Mouse (Mus musculus): ENCODE results near the gene Uaca. TPM values are rescaled to one million over a fixed set of nuclear protein-coding genes. Genes with fewer than 3 reads are reported as not detected.

Uaca gene
- total RNA-seq, 2 experiments from 2014 or later = 6.6 to 8.6 TPM

DNA sequence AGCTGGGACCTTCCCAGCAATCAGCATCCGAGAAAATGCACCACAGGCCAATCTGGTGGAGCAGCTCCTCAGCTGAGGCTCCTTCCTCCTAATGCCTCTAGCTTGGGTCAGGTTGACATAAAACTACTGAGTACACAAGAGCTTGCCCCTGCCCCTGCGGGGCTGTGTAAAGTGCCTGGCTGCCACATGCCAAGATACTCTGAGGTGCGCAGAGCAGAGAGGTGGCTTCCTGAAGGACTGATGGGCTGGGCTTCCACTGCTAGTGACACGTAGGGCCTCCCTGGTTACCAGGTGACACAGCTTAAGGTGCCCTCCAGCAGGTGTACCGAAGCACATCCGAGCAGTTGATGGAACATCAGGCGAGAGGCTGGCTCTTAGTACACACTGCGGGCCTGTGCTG, 37.9 kb downstream of the Uaca start:
- DNase-seq (ENCODE audit: extremely low spot score in 1 of 2, low spot score in 1 of 2) = no peak

DNA sequence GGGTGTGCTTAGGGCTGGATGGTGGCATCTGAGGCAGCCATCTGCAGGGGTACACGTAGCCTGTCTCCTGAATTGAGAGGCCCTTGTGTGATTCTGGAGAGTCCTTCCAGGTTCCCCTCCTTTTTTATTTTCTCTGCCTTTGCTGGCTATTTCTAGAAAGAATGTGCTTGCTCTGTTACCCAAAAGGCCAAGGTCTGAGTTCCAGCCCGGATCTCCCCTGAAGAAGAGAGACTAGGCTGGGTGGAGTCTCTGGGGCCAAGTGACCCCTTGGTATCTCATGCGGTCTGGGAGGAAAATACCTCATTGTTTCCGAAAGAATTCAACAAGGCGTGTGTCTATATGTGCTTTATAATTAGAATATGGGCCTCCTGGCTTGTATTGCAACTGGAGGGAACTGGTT, 41.8 kb downstream of the Uaca start:
- DNase-seq (ENCODE audit: extremely low spot score in 1 of 2, low spot score in 1 of 2) = no peak

DNA sequence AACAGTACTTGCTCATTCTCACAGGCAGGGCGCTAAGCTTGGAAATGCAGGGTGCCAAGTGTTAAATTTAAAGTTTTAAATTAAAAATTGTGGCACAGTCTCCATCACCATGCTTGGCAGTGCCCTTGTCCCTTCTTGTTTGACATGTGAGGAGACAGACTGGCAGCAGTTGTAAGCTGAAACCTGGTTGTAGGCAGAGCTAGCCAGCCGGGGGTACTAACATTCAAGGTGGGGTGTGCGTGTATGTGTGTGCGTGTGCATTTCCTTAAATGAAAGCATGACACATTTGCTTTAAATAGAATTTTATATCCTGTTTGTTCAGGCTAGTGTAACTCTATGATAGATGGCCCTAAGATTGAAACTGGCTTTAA, 42.7 kb downstream of the Uaca start:
- no peak for DNase-seq (ENCODE audit: extremely low spot score in 1 of 2, low spot score in 1 of 2)

DNA sequence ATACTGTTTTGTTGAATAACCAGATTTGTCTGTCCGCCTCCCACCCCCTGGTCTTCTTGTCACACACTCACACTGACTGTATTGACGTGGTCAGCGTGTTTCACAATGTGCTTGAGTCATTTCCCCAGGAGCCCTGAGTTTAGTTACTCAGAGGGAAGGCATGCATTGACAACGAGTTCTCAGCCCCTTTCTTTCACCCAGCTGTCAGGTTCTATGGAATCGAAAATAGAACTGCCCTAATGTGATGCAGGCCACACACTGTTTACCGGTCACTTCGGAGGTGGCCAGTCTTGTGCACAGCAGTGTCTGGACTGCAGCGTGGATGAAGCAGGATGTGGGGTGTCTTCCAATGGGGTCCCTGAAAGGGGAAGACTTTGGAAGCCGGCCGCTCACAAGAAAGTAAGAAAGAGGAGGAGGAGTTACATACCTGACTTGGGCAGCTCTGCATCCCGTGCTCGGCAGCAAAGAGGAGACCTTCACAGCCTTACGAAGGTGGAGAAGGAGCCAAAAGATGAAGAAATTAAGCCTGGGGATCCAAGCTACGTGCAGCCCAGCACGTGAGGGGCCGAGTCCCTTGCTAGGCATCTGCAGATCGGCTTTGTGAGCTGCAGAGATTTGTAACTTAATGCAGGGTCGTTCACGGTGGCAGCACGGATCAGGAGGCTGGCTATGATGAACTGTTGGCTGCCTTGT, 43.3 kb downstream of the Uaca start:
- no peak for DNase-seq (ENCODE audit: extremely low spot score in 1 of 2, low spot score in 1 of 2)

DNA sequence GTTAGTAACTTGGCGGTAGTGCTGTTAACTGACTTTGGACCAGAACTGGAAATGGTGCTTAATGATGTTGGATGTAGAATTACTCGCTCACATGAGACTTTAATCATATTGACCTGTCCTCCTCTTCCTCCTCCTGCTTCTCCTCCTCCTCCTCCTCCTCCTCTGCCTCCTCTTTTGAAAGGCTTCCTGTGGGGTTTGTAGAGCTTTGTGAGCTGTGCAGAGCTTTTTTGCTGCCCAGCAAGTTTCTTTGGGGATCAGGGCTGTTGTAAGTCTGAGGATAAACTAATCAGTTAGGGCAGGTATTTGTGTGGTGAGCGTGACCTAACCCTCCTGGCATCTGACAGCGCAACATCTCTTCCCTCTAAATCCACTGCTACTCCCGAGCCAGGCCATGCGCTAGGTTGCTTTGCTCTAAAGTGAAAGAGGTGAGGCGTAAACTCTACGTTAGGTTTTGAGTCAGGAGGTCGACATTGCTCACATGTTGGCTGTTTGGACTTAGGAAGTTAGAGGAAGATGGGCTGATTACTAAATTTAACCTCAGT, 44.1 kb downstream of the Uaca start:
- no peak for DNase-seq (ENCODE audit: extremely low spot score in 1 of 2, low spot score in 1 of 2)

DNA sequence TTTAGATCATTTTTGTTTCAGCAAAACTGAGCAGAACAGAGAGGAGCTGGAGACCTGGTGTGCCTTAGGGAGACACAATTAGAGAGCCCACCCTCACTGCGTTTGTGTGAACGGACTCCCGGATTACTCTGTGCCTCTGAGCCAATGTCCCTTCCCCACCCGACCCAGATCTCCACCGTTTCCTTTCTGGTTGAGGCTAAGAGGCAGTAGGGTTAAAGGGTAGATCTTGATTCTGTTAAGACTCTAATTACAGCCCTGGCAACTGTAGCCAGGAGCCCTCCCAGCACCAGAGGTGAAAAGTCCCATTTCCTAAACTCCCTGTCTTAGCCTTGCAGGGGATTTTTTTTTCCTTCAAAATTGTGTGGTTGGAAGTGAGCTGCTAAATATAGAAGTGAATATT, 47.1 kb downstream of the Uaca start:
- no peak for DNase-seq (ENCODE audit: extremely low spot score in 1 of 2, low spot score in 1 of 2)

DNA sequence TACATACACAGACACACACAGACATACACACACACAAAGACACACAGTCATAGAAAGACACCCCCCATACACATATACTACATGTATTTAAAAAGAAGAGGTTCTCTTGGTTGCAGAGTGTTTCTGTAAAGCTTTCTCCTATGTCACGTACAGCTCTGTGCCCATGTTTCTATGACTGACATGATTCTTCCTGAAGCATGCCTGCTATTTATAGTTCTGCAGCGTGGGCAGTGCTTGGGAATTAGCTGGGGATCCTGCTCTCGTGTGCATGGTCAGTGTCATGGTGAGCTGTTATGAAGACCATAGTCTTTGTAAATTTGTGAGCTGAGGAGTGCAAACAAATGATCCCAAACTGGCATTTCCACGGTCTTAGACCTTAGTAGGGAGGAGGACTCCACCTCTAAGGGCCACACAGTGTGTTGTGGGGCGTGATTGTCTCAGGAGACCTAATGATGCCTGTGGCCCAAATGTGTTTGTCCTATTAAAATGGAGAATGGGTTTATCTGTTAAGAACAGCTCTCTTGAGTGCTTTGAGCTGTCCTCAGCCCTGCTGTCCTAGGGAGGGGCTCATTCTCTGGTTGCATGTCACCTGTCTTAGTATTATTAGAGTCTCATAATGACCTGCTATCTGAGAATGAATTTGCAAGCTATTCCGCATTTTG, 49.2 kb downstream of the Uaca start:
- DNase-seq (ENCODE audit: extremely low spot score in 1 of 2, low spot score in 1 of 2) = no peak

DNA sequence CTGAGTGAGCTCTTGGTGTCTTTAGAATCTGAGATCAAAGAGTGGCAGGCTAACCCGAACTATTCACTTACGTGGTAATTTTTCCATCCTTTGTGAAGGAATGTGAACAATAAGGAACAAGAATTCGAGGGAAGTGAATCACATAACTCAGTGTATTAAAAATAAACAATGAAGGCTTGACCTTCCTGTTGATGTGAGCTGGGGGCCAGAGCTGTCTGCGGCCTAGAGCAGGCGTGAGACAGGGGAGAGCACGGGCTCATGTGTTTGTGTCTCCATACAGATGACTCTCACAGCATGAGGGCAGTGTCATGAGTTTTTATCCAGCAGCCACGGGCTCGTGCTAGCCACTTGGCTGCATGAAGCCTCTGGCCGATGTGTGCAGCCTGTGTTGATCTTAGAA, 54.4 kb downstream of the Uaca start:
- no peak for DNase-seq (ENCODE audit: extremely low spot score in 1 of 2, low spot score in 1 of 2)

DNA sequence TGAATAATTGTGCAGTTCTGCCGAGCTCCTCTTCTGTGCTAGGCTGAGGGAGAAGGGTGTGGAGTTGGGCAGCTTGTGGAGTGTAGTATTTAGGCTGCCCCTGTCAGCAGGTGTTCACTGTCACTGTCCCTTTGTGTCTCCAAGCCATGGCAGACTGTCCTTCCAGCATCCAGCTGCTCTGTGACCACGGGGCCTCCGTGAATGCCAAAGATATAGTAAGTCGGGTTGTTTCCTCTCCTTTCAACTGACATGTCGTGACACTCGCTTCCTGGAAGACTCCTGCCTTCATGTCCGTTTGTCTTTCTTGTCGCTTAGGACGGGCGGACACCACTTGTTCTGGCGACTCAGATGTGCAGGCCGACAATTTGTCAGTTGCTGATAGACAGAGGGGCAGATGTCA, 55.6 kb downstream of the Uaca start:
- no peak for DNase-seq (ENCODE audit: extremely low spot score in 1 of 2, low spot score in 1 of 2)

DNA sequence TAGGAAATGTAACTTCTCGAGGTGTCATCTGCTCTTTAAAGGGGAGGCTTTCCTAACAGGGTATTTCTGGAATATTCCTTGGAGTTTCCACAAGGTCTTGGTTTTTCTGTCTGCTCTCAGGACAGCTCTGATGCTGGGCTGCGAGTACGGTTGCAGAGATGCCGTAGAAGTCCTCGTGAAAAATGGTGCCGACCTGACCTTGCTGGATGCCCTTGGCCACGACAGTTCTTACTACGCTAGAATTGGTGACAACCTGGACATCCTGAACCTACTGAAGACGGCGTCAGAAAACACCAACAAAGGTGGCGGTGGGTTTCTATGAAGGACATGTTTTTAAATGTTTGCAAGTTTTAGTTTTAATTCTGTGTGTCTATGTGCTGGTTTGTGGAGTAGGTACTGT, 59.9 kb downstream of the Uaca start:
- no peak for DNase-seq (ENCODE audit: extremely low spot score in 1 of 2, low spot score in 1 of 2)

DNA sequence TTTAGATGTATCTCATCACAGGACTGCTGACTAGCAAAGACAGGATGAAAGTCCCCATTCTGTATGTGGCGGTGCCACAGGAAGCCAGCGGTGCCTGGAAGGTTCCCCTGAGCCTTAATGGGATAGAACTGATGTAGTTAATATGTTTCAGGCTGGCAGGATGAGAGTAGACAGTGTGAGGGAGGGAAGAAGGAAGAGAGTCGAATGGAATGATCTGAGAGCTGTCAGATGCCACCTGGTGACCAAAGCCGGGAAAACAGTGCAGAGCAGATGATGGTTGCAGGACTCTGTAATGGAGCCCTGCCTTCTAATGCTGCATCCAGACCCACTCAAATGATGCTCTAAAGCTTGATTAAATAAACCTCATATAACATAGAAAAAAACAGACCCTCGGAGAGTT, 63.5 kb downstream of the Uaca start:
- DNase-seq (ENCODE audit: extremely low spot score in 1 of 2, low spot score in 1 of 2) = peak; percentile 51 to 75

DNA sequence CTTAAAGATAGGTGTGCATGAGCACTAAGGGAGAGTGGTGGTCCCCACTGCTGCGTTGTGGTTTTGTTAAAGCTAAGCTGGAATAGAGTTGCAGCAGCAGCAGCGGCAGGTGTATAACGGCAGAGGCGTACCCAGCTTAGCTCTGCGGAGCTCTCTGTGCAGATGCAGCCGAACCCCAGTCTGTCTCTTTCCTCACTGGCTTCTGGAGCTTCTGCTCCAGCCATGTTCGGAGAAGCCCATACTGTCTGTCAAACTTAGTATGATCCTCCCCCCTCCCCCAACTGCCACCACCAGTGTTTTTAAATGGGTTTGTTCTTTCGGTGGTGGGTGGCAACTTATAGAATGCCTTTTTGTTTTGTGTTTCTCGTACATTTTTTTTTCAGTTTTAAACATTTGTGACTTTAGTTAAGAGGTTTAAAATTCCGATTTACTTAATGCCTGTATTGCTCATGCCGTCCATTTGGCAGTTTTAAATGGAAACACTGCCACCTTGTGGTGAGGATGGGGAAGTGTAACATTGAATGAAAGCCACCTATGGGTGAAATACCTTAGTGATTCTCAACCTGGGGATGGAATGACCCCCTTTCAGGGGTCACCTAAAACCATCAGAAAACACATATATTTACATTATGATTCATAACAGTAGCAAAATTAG, 64.1 kb downstream of the Uaca start:
- DNase-seq (ENCODE audit: extremely low spot score in 1 of 2, low spot score in 1 of 2) = no peak

DNA sequence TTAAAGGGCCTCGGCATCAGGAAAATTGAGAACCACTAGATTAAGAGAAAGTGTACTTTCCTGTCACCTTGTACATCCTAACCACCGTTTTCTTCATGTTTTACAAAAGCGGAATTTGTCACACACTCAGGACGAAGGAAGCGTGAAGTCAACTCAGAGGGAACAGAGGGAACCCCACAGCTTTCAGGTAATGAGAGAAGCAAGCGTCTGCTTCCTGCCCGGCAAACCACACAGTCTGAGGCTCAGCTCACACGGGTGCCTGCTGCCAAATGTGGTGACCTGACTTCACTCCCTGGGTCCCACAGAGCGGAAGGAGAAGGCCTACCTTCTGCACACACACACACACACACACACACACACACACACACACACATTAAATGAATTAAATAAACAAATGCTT, 64.7 kb downstream of the Uaca start:
- no peak for DNase-seq (ENCODE audit: extremely low spot score in 1 of 2, low spot score in 1 of 2)

DNA sequence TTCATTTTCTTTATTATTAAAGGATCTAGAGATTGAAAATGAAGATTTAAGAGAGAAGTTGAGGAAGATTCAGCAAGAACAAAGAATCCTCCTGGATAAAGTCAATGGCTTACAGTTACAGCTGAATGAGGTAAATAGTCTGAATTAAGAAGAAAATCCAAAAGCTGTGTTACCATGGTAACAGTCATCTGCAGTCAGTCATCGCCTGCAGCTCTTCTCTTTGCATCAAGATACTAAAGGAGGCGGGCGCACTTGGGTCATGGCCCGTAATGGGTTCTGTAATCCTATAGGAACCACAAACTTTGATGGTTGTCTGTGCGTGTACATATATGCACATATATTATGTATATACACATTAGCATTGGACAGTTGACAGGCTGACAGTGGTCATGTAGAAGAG, 66.7 kb downstream of the Uaca start:
- no peak for DNase-seq (ENCODE audit: extremely low spot score in 1 of 2, low spot score in 1 of 2)

DNA sequence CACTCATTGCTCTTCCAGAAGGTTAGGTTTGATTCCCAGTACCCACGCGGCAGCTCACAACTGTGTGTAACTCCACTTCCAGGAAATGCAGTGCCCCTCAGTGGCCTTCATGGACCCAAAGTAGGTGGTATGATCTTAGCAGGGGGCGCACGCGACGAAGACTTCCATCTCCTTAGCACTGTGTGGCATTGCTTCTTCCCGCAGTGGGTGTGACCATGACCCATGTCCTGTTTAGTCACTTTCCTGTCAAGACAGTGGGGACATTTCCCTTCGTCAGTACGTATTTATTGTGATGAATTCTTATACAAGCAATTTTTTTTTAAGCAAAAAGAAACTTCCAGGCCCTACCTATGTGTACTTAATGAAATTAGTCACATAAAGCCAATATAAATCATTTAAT, 70.3 kb downstream of the Uaca start:
- no peak for DNase-seq (ENCODE audit: extremely low spot score in 1 of 2, low spot score in 1 of 2)

DNA sequence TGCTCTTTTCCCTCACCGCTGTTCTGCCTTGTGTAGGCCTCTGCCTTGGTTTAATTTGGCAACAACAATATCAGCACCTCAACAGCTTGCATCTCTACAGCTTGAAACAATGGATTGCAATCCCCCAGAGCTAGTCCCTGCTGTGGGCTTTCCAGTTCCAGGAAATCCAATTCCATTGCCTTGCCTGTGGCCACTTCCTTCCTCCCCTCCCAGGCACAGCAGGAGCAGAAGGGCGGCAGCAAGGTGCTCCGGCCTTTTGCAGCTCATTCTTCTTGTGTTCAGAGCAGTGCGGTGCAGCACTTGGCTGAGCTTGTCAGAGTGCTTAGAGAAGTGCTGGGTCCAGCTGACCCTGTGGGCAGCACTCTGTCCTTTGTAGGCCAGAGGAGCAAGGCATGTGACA, 71.5 kb downstream of the Uaca start:
- no peak for DNase-seq (ENCODE audit: extremely low spot score in 1 of 2, low spot score in 1 of 2)

DNA sequence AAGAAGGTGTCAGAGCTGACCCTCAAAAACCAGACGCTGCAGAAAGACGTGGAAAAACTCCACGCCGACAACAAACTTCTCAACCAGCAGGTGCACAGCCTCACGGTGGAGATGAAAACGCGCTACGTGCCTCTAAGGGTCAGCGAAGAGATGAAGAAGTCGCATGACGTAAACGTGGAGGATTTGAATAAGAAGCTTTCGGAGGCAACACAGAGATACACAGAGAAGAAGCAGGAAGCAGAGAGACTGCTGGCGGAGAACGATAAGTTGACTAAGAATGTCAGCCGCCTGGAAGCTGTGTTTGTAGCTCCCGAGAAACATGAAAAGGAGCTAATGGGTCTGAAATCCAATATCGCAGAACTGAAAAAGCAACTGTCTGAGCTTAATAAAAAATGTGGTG, 76.1 kb downstream of the Uaca start:
- no peak for DNase-seq (ENCODE audit: extremely low spot score in 1 of 2, low spot score in 1 of 2)

DNA sequence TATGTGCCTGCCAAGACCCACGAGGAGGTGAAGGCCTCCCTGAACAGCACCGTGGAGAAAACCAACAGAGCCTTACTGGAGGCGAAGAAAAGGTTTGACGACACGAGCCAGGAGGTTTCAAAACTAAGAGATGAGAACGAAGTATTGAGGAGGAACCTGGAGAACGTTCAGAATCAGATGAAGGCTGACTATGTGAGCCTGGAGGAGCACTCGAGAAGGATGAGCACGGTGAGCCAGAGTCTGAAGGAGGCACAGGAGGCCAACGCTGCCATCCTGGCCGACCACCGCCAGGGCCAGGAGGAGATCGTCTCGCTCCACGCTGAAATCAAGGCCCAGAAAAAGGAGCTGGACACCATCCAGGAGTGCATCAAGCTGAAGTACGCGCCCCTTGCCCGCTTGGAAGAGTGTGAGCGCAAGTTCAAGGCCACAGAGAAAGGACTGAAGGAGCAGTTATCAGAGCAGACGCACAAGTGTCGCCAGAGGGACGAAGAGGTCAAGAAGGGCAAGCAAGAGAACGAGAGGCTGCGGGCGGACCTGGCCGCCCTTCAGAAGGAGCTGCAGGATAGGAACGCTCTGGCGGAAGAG, 76.7 kb downstream of the Uaca start:
- no peak for DNase-seq (ENCODE audit: extremely low spot score in 1 of 2, low spot score in 1 of 2)

DNA sequence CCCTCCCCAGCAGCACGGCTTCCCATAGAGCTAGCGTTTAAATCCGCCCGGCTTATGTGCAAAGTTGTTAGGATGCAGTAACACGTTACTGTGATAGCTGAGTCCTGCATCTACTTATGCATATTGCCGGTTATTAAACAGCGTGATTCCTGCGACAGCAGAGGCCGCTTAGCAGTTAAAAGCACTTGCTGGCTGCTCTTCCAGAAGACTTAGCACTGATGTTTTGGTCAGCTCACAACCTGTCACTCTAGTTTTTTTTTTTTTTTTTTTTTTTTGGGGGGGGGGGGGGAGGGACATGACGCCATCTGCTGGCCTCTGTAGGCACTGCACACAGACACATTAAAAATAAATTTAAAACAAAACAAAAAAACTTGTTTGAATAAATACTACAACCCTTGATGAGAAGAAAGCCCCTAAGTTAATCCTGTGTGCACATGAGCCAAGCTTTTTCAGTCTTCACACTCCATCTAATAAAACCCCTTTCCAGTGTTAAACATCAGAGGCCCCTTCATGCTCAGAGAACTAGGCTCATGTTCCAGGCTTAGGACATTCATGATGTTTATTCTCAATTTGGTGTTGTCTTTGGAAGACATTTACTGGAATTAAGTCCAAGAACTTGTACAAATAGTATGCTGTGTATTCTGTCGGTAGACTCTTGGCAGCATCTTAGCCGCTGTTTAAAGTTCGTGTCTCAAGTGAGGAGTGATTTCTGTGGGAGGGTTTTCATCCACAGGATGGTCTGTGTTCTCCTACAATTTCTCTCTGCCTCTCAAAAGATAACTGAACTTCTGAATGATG, 79.1 kb downstream of the Uaca start:
- DNase-seq (ENCODE audit: extremely low spot score in 1 of 2, low spot score in 1 of 2) = no peak

DNA sequence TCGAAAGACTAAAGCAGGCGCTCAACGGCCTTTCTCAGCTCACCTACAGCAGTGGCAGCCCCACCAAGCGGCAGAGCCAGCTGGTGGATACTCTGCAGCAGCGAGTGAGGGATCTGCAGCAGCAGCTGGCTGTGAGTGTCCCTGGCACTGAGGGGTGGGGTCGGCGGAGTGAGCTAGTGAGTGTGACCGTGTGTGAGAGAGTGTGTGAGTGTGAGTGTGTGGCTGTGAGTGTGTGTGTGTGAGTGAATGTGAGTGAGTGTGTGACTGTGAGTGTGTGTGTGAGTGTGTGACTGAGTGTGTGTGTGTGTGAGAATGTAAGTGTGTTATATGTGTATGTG, 79.7 kb downstream of the Uaca start:
- no peak for DNase-seq (ENCODE audit: extremely low spot score in 1 of 2, low spot score in 1 of 2)

DNA sequence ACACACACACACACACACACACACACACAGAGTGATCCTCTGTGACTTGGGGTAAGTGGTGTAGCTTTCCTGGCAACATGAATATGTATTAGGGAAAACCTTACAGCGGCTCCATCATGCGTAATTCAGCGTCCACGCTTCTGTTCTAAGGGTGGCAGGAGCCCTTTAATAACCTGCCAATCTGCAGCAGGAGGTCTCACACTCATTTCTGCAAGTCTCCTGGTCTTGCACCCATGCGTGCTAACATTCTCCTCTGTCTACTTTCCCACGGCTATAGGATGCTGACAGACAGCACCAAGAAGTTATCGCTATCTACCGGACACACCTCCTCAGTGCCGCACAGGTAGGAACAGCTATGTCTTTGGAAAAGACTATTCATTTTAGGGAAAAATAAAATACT, 81.7 kb downstream of the Uaca start:
- DNase-seq (ENCODE audit: extremely low spot score in 1 of 2, low spot score in 1 of 2) = no peak
